Mouse (Mus musculus): Measurements from ENCODE around the gene Dclk1. TPM values are rescaled to one million over a fixed set of nuclear protein-coding genes. Genes with fewer than 3 reads are reported as not detected.

Gene Dclk1
- polyA plus RNA-seq, 1 experiment from 2014 or later = 11.8 TPM

- Histone ChIP-seq H3K9ac (ENCODE audit: low read length) (no peak overlapping the region), H3K4me1 (ENCODE audit: control insufficient read depth, insufficient read depth, low read length) (no peaks in the 10 kb centered on the region), H3K4me3 (replicated peaks; ENCODE audit: low read length) (no peak overlapping the region), H3K9me3 (replicated peaks; ENCODE audit: control insufficient read depth, low read length) (peaks cover 3% of the 10 kb centered on the region; the same call in 1 of the 2 replicates), H3K4me2 (ENCODE audit: low read depth, low read length) (no peak overlapping the region), H3K36me3 (ENCODE audit: control insufficient read depth, insufficient read depth, low read length) (no peaks in the 10 kb centered on the region), H3K27me3 (ENCODE audit: control insufficient read depth, insufficient read depth, low read length) (no peaks in the 10 kb centered on the region), H3K27ac (ENCODE audit: low read length) (no peak overlapping the region)
- ATAC-seq (ENCODE audit: insufficient read depth, low FRiP score) = no peak
- WGBS = 74% methylated on average over 3 of the region's 3 CpGs
Measured at GRCm38 (mm10) chr3:55451877-55452276, 209.7 kb downstream of the Dclk1 start.

GRCm38 (mm10) chr3:55452464-55452863 lies 210.3 kb downstream of the Dclk1 start:
- Histone ChIP-seq H3K36me3 (ENCODE audit: control insufficient read depth, insufficient read depth, low read length) (no peaks in the 10 kb centered on the region), H3K9ac (ENCODE audit: low read length) (no peak overlapping the region), H3K27me3 (ENCODE audit: control insufficient read depth, insufficient read depth, low read length) (no peaks in the 10 kb centered on the region), H3K4me3 (replicated peaks; ENCODE audit: low read length) (no peak overlapping the region), H3K9me3 (replicated peaks; ENCODE audit: control insufficient read depth, low read length) (peaks cover 3% of the 10 kb centered on the region; the same call in 1 of the 2 replicates), H3K4me1 (ENCODE audit: control insufficient read depth, insufficient read depth, low read length) (no peaks in the 10 kb centered on the region), H3K27ac (ENCODE audit: low read length) (no peak overlapping the region), H3K4me2 (ENCODE audit: low read depth, low read length) (no peak overlapping the region)
- WGBS = 90% methylated on average over 2 of the region's 2 CpGs
- ATAC-seq (ENCODE audit: insufficient read depth, low FRiP score) = no peak

- no peak for ATAC-seq (ENCODE audit: insufficient read depth, low FRiP score)
- Histone ChIP-seq H3K4me1 (ENCODE audit: control insufficient read depth, insufficient read depth, low read length) (no peaks in the 10 kb centered on the region), H3K27ac (ENCODE audit: low read length) (no peak overlapping the region), H3K27me3 (ENCODE audit: control insufficient read depth, insufficient read depth, low read length) (no peaks in the 10 kb centered on the region), H3K9me3 (replicated peaks; ENCODE audit: control insufficient read depth, low read length) (no peaks in the 10 kb centered on the region), H3K36me3 (ENCODE audit: control insufficient read depth, insufficient read depth, low read length) (no peaks in the 10 kb centered on the region), H3K4me2 (ENCODE audit: low read depth, low read length) (no peak overlapping the region), H3K4me3 (replicated peaks; ENCODE audit: low read length) (no peak overlapping the region), H3K9ac (ENCODE audit: low read length) (no peak overlapping the region)
- 58% methylated on average over 3 of the region's 3 CpGs for WGBS
Measured at GRCm38 (mm10) chr3:55461092-55461491, 218.9 kb downstream of the Dclk1 start.

- H3K36me3 ChIP-seq (ENCODE audit: control insufficient read depth, insufficient read depth, low read length) = no peaks in the 10 kb centered on the region
- H3K4me1 ChIP-seq (ENCODE audit: control insufficient read depth, insufficient read depth, low read length) = no peaks in the 10 kb centered on the region
- H3K27me3 ChIP-seq (ENCODE audit: control insufficient read depth, insufficient read depth, low read length) = no peaks in the 10 kb centered on the region
- no peaks in the 10 kb centered on the region for H3K9me3 ChIP-seq (replicated peaks; ENCODE audit: control insufficient read depth, low read length)
- no peak overlapping the region; the same call in 1 of the 2 replicates for H3K9ac ChIP-seq (ENCODE audit: low read length)
- WGBS = 2% methylated on average over 17 of the region's 17 CpGs
- H3K4me2 ChIP-seq (ENCODE audit: low read depth, low read length) = peak overlapping the region; percentile 54
- peak overlapping the region; percentile 30 for H3K4me3 ChIP-seq (replicated peaks; ENCODE audit: low read length)
- no peak; the same call in 1 of the 2 replicates for ATAC-seq (ENCODE audit: insufficient read depth, low FRiP score)
- no peak overlapping the region for H3K27ac ChIP-seq (ENCODE audit: low read length)
Measured at GRCm38 (mm10) chr3:55461685-55462655, 219.8 kb downstream of the Dclk1 start.

- Histone ChIP-seq H3K4me2 (ENCODE audit: low read depth, low read length) (no peak overlapping the region), H3K36me3 (ENCODE audit: control insufficient read depth, insufficient read depth, low read length) (no peaks in the 10 kb centered on the region), H3K4me3 (replicated peaks; ENCODE audit: low read length) (no peak overlapping the region), H3K4me1 (ENCODE audit: control insufficient read depth, insufficient read depth, low read length) (no peaks in the 10 kb centered on the region), H3K9me3 (replicated peaks; ENCODE audit: control insufficient read depth, low read length) (no peaks in the 10 kb centered on the region), H3K27ac (ENCODE audit: low read length) (no peak overlapping the region), H3K27me3 (ENCODE audit: control insufficient read depth, insufficient read depth, low read length) (no peaks in the 10 kb centered on the region), H3K9ac (ENCODE audit: low read length) (no peak overlapping the region)
- no peak for ATAC-seq (ENCODE audit: insufficient read depth, low FRiP score)
- 93% methylated on average over 4 of the region's 4 CpGs for WGBS
Measured at GRCm38 (mm10) chr3:55462904-55463668, 220.9 kb downstream of the Dclk1 start.

- no peaks in the 10 kb centered on the region for H3K27me3 ChIP-seq (ENCODE audit: control insufficient read depth, insufficient read depth, low read length)
- no peaks in the 10 kb centered on the region for H3K9me3 ChIP-seq (replicated peaks; ENCODE audit: control insufficient read depth, low read length)
- ATAC-seq (ENCODE audit: insufficient read depth, low FRiP score) = no peak
- WGBS = 70% methylated on average over 3 of the region's 3 CpGs
- no peaks in the 10 kb centered on the region for H3K36me3 ChIP-seq (ENCODE audit: control insufficient read depth, insufficient read depth, low read length)
- H3K4me1 ChIP-seq (ENCODE audit: control insufficient read depth, insufficient read depth, low read length) = no peaks in the 10 kb centered on the region
- no peak overlapping the region for H3K4me3 ChIP-seq (replicated peaks; ENCODE audit: low read length)
- H3K27ac ChIP-seq (ENCODE audit: low read length) = no peak overlapping the region
- no peak overlapping the region for H3K4me2 ChIP-seq (ENCODE audit: low read depth, low read length)
- no peak overlapping the region for H3K9ac ChIP-seq (ENCODE audit: low read length)
Measured at GRCm38 (mm10) chr3:55464226-55464625, 222.1 kb downstream of the Dclk1 start.

- Histone ChIP-seq H3K4me1 (ENCODE audit: control insufficient read depth, insufficient read depth, low read length) (no peaks in the 10 kb centered on the region), H3K9me3 (replicated peaks; ENCODE audit: control insufficient read depth, low read length) (no peaks in the 10 kb centered on the region), H3K36me3 (ENCODE audit: control insufficient read depth, insufficient read depth, low read length) (no peaks in the 10 kb centered on the region), H3K27ac (ENCODE audit: low read length) (no peak overlapping the region), H3K4me3 (replicated peaks; ENCODE audit: low read length) (no peak overlapping the region), H3K4me2 (ENCODE audit: low read depth, low read length) (no peak overlapping the region), H3K9ac (ENCODE audit: low read length) (no peak overlapping the region), H3K27me3 (ENCODE audit: control insufficient read depth, insufficient read depth, low read length) (no peaks in the 10 kb centered on the region)
- 68% methylated on average over 8 of the region's 8 CpGs for WGBS
- no peak for ATAC-seq (ENCODE audit: insufficient read depth, low FRiP score)
Measured at GRCm38 (mm10) chr3:55465785-55466184, 223.6 kb downstream of the Dclk1 start.

GRCm38 (mm10) chr3:55466348-55466747 lies 224.2 kb downstream of the Dclk1 start:
- WGBS = 70% methylated on average over 9 of the region's 9 CpGs
- Histone ChIP-seq H3K4me2 (ENCODE audit: low read depth, low read length) (no peak overlapping the region), H3K27ac (ENCODE audit: low read length) (no peak overlapping the region), H3K27me3 (ENCODE audit: control insufficient read depth, insufficient read depth, low read length) (no peaks in the 10 kb centered on the region), H3K9me3 (replicated peaks; ENCODE audit: control insufficient read depth, low read length) (no peaks in the 10 kb centered on the region), H3K36me3 (ENCODE audit: control insufficient read depth, insufficient read depth, low read length) (no peaks in the 10 kb centered on the region), H3K4me1 (ENCODE audit: control insufficient read depth, insufficient read depth, low read length) (no peaks in the 10 kb centered on the region), H3K4me3 (replicated peaks; ENCODE audit: low read length) (no peak overlapping the region), H3K9ac (ENCODE audit: low read length) (no peak overlapping the region)
- ATAC-seq (ENCODE audit: insufficient read depth, low FRiP score) = no peak

- Histone ChIP-seq H3K4me3 (replicated peaks; ENCODE audit: low read length) (no peak within 1 kb of the TSS), H3K4me2 (ENCODE audit: low read depth, low read length) (no peak within 1 kb of the TSS), H3K27ac (ENCODE audit: low read length) (no peak within 1 kb of the TSS), H3K4me1 (ENCODE audit: control insufficient read depth, insufficient read depth, low read length) (no peaks in the 10 kb centered on the region), H3K36me3 (ENCODE audit: control insufficient read depth, insufficient read depth, low read length) (no peaks in the 10 kb centered on the region), H3K9me3 (replicated peaks; ENCODE audit: control insufficient read depth, low read length) (no peaks in the 10 kb centered on the region), H3K27me3 (ENCODE audit: control insufficient read depth, insufficient read depth, low read length) (no peaks in the 10 kb centered on the region), H3K9ac (ENCODE audit: low read length) (no peak within 1 kb of the TSS)
- no peak for ATAC-seq (ENCODE audit: insufficient read depth, low FRiP score)
- WGBS = 85% methylated on average over 2 of the region's 2 CpGs
Measured at GRCm38 (mm10) chr3:55472110-55472509, 229.9 kb downstream of the Dclk1 start, which contains the start of gene Gm21954. Gene Gm21954 (minus strand): TSS chr3:55472210.
